In the genomic region with DNA sequence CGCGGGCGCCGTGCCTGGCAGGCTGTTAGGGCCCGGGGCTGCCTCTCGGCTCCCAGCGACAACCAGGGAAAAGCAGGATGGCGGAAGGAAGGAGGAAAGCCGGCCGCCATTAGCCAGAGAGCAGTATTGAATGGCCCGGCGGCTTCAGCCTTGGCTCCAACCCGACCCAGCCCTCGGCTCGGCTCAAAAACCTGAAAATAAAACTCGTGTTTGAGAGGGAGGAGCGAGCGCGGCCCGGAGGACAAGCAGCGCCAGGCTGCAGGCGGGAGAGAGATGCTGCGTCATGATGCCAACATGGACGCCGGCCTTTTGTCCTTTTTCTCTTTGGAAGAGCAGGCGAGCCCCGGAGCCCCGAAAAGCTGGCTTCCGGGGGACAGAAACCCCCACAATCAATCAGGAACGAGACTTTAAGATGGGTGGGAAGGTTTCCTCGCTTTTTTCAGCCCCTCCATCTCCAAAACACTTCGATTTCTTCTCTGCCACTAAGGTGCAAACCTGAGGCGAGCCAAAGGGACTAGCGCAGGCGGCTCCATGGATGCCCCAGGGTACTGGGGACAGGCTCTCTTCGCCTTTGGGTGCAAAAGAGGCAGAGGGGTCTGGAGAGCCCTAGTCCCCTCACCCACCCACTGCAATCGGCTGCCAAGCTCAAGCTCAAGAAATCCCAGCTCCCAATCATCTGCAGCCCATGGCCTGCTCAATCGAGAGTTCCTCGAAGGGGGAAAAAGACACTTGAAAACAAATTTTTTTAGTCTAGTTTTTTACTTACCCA, we compare ENCODE assay signal across 8 mouse cellular contexts. TPM values are rescaled to one million over a fixed set of nuclear protein-coding genes. Genes with fewer than 3 reads are reported as not detected.
DNase-seq lines count a peak whose midpoint lies in the region; ATAC-seq and TF ChIP-seq lines count a peak whose summit lies in the region.

No protein-coding gene starts in this region.

- WGBS in hindbrain, postnatal 0 days, result under 1% methylated on average over 39 of the region's 39 CpGs
- WGBS in macrophage (ENCODE audit: missing documents), result 2% methylated on average over 39 of the region's 39 CpGs

- H3K4me2 ChIP-seq in hindbrain, postnatal 0 days (ENCODE audit: low read depth, low read length), result peak overlapping the region; percentile 99

- peaks cover 11% of the 10 kb centered on the region for H3K4me1 ChIP-seq in cortical plate, adult 2 months (ENCODE audit: control insufficient read depth, insufficient read depth, low read length)
- H3K4me1 ChIP-seq in hindbrain, postnatal 0 days (ENCODE audit: insufficient read depth, low read length), result peaks cover 45% of the 10 kb centered on the region

- peak overlapping the region; percentile 100 for H3K27ac ChIP-seq in cortical plate, adult 2 months (ENCODE audit: insufficient read depth, low read length)
- peak overlapping the region; percentile 100 for H3K27ac ChIP-seq in hindbrain, postnatal 0 days
- H3K27ac ChIP-seq in macrophage, result peak overlapping the region; percentile 100

- peak; percentile 87 for TF ChIP-seq POLR2A in cortical plate, adult 2 months (IDR thresholded peaks at IDR 0.05; ENCODE audit: extremely low read depth, insufficient read depth, low read length)

- peak overlapping the region; percentile 96 for H3K9ac ChIP-seq in hindbrain, postnatal 0 days (replicated peaks; ENCODE audit: low read length)

- peak overlapping the region; percentile 69 for H3K4me3 ChIP-seq in cortical plate, adult 2 months (ENCODE audit: insufficient read depth, low read length)
- peak overlapping the region; percentile 78 for H3K4me3 ChIP-seq in hindbrain, postnatal 0 days (ENCODE audit: low read length)
- H3K4me3 ChIP-seq in macrophage (ENCODE audit: inconsistent target), result peak overlapping the region; percentile 52

- peaks cover 58% of the 10 kb centered on the region for H3K79me2 ChIP-seq in macrophage (ENCODE audit: inconsistent target)

- H3K9me3 ChIP-seq in hindbrain, postnatal 0 days (ENCODE audit: low read length), result no peaks in the 10 kb centered on the region

- no peak for TF ChIP-seq CTCF in cortical plate, adult 2 months (IDR thresholded peaks at IDR 0.05; ENCODE audit: extremely low read depth, insufficient read depth, low read length)
- no peak for TF ChIP-seq CTCF in hindbrain, postnatal 0 days (IDR thresholded peaks at IDR 0.05; ENCODE audit: low read depth)

- peak; percentile 92 to 96 for DNase-seq in adrenal gland, adult (ENCODE audit: inconsistent age in 2 of 2, low spot score in 1 of 2)
- peak; percentile 83 for DNase-seq in gastrocnemius, postnatal 10 days
- peak; percentile 91 for DNase-seq in hindbrain, postnatal 0 days (ENCODE audit: low spot score)
- DNase-seq in left cerebral cortex, adult 8-10 months (ENCODE audit: low spot score in 2 of 2), result peak; percentile 80 to 84
- peak; percentile 89 to 92 for DNase-seq in right cerebral cortex, postnatal 10 days (ENCODE audit: low spot score in 2 of 2)
- peak; percentile 78 to 89 for DNase-seq in urinary bladder, postnatal 36 days (ENCODE audit: low spot score in 2 of 2)

- no peaks in the 10 kb centered on the region for H3K36me3 ChIP-seq in hindbrain, postnatal 0 days (ENCODE audit: insufficient read depth, low read length)
- H3K36me3 ChIP-seq in macrophage (ENCODE audit: inconsistent target), result peaks cover 3% of the 10 kb centered on the region; the same call in 1 of the 2 replicates

- peak; percentile 15 for ATAC-seq in hindbrain, postnatal 0 days

- no peaks in the 10 kb centered on the region for H3K27me3 ChIP-seq in hindbrain, postnatal 0 days (ENCODE audit: insufficient read depth, low read length)

RNA-seq across cellular contexts. Expression of gene Setd1b, which starts 2.9 kb away (rescaled TPM):
- 8.4 and 9.2 TPM in 2 replicates for polyA plus RNA-seq in cortical plate, adult 2 months (2012; rRNA removed)
- 10 to 100 TPM; 11.0 to 17.1 TPM for total RNA-seq in gastrocnemius, postnatal 10 days (2021)
- 4.8 TPM in 2 replicates for total RNA-seq in hindbrain, postnatal 0 days (2014; rRNA removed)
- polyA plus RNA-seq in hindbrain, postnatal 0 days (2015; fragmentation: Nextera tagmentation; extraction: Ambion mirVana), result 7.1 and 7.2 TPM in 2 replicates
- total RNA-seq in left cerebral cortex, adult 8-10 months (2022), result 10 to 100 TPM; 29.3 to 35.8 (median 32.5) TPM
- total RNA-seq in macrophage (2018; cell fraction: chromatin; rRNA removed), result 100 to 1,000 TPM in 13 of 26 experiments, 10 to 100 TPM in 13; 18.3 to 239 (median 95.7) TPM
- 10 to 100 TPM in 24 of 26 experiments, 1 to 10 TPM in 2; 8.6 to 39.5 (median 22.5) TPM for total RNA-seq in macrophage (2018; cell fraction: cytosol; rRNA removed)
- 100 to 1,000 TPM in 2 of 26 experiments, 10 to 100 TPM in 24; 19.1 to 231 (median 59.7) TPM for total RNA-seq in macrophage (2018; cell fraction: nucleus; rRNA removed)
- 8.0 to 13.8 TPM (median 9.3 TPM) in 3 replicates for polyA plus RNA-seq in macrophage (2018)

RNA-seq across cellular contexts. Expression of gene Rhof, which starts 6.6 kb away (rescaled TPM):
- polyA plus RNA-seq in cortical plate, adult 2 months (2012; rRNA removed), result 47.4 and 48.1 TPM in 2 replicates
- total RNA-seq in gastrocnemius, postnatal 10 days (2021), result 1 to 10 TPM in 1 of 2 experiments, under 1 TPM in 1; 0.68 to 1.4 TPM
- 43.5 and 44.4 TPM in 2 replicates for total RNA-seq in hindbrain, postnatal 0 days (2014; rRNA removed)
- 36.6 and 36.8 TPM in 2 replicates for polyA plus RNA-seq in hindbrain, postnatal 0 days (2015; fragmentation: Nextera tagmentation; extraction: Ambion mirVana)
- total RNA-seq in left cerebral cortex, adult 8-10 months (2022), result 10 to 100 TPM; 47.7 to 50.4 (median 48.3) TPM
- 10 to 100 TPM in 11 of 26 experiments, 1 to 10 TPM in 11, under 1 TPM in 4; 0.31 to 73.6 (median 4.6) TPM for total RNA-seq in macrophage (2018; cell fraction: chromatin; rRNA removed)
- 10 to 100 TPM in 8 of 26 experiments, 1 to 10 TPM in 18; 1.3 to 29.5 (median 2.6) TPM for total RNA-seq in macrophage (2018; cell fraction: cytosol; rRNA removed)
- total RNA-seq in macrophage (2018; cell fraction: nucleus; rRNA removed), result 10 to 100 TPM in 13 of 26 experiments, 1 to 10 TPM in 13; 1.2 to 19.8 (median 9.8) TPM
- 0.73 to 1.9 TPM (median 0.77 TPM) in 3 replicates for polyA plus RNA-seq in macrophage (2018)

RNA-seq across cellular contexts. Expression of gene Psmd9, which starts 30.1 kb away (rescaled TPM):
- polyA plus RNA-seq in cortical plate, adult 2 months (2012; rRNA removed), result 27.1 and 27.9 TPM in 2 replicates
- 10 to 100 TPM; 19.6 to 20.0 TPM for total RNA-seq in gastrocnemius, postnatal 10 days (2021)
- total RNA-seq in hindbrain, postnatal 0 days (2014; rRNA removed), result 28.5 and 30.8 TPM in 2 replicates
- polyA plus RNA-seq in hindbrain, postnatal 0 days (2015; fragmentation: Nextera tagmentation; extraction: Ambion mirVana), result 86.1 and 87.2 TPM in 2 replicates
- 10 to 100 TPM; 24.3 to 36.7 (median 27.7) TPM for total RNA-seq in left cerebral cortex, adult 8-10 months (2022)
- 10 to 100 TPM in 24 of 26 experiments, 1 to 10 TPM in 2; 8.0 to 43.2 (median 25.0) TPM for total RNA-seq in macrophage (2018; cell fraction: chromatin; rRNA removed)
- 10 to 100 TPM; 14.3 to 23.1 (median 18.2) TPM for total RNA-seq in macrophage (2018; cell fraction: cytosol; rRNA removed)
- 10 to 100 TPM in 23 of 26 experiments, 1 to 10 TPM in 3; 7.1 to 33.1 (median 18.5) TPM for total RNA-seq in macrophage (2018; cell fraction: nucleus; rRNA removed)
- polyA plus RNA-seq in macrophage (2018), result 13.6 to 18.6 TPM (median 16.4 TPM) in 3 replicates

RNA-seq across cellular contexts. Expression of gene Hpd, which starts 43.4 kb away (rescaled TPM):
- polyA plus RNA-seq in cortical plate, adult 2 months (2012; rRNA removed), result not detected in 2 replicates
- total RNA-seq in gastrocnemius, postnatal 10 days (2021), result under 1 TPM in 1 of 2 experiments, not detected in 1; 0.61 TPM
- not detected in 2 replicates for total RNA-seq in hindbrain, postnatal 0 days (2014; rRNA removed)
- not detected in 2 replicates for polyA plus RNA-seq in hindbrain, postnatal 0 days (2015; fragmentation: Nextera tagmentation; extraction: Ambion mirVana)
- total RNA-seq in left cerebral cortex, adult 8-10 months (2022), result not detected
- total RNA-seq in macrophage (2018; cell fraction: chromatin; rRNA removed), result not detected
- not detected for total RNA-seq in macrophage (2018; cell fraction: cytosol; rRNA removed)
- total RNA-seq in macrophage (2018; cell fraction: nucleus; rRNA removed), result not detected
- not detected in 3 replicates for polyA plus RNA-seq in macrophage (2018)

Comparison
In these comparisons a context has a peak if more than half of its experiments do, and no peak if none do; other contexts are left out.
1. Peak in every context shown above with its lines: DNase-seq, ATAC-seq, H3K4me3 ChIP-seq and H3K27ac ChIP-seq.
2. RNA of gene Rhof, which starts 6.6 kb away (total RNA-seq): 47.7 to 50.4 TPM in left cerebral cortex, adult 8-10 months and 43.5 to 44.4 TPM in hindbrain, postnatal 0 days; 0.68 to 1.4 TPM in gastrocnemius, postnatal 10 days; every median in the first group is over 10 times any median in the second.